Mouse (Mus musculus) heart, embryonic 14.5 days (tissue): ENCODE measurements around the gene Slc38a3. TPM values are rescaled to one million over a fixed set of nuclear protein-coding genes. Genes with fewer than 3 reads are reported as not detected.
A peak's percentile ranks its signal among the peaks of the same experiment; 100 is the strongest.

Experiments used
- ATAC-seq: fragments of 200-750 bp; cut with Nextera tagmentation; 2 replicates; pipeline ENCODE4 v1.8.0; 2017; ENCODE audit warnings: low read depth, moderate TSS enrichment; ENCODE audit not compliant: insufficient number of reproducible peaks, insufficient read depth, low FRiP score
- H3K27ac ChIP-seq, 2 experiments: fragments of 200-500 bp in 1 of 2; fragments of 300-500 bp in 1 of 2; sonication (generic) in 1 of 2; replicated peaks in 1 of 2; 2 replicates each; pipeline ENCODE4 v1.5.1; 2012 to 2014; ENCODE audit warnings: low read depth in 2 of 2, low read length in 2 of 2, control low read depth in 1 of 2, mild to moderate bottlenecking in 1 of 2, mixed read lengths in 1 of 2; ENCODE audit not compliant: control insufficient read depth in 1 of 2, insufficient read depth in 1 of 2
- H3K27me3 ChIP-seq: fragments of 300-500 bp; sonication (generic); 2 replicates; pipeline ENCODE4 v1.6.1; 2014; ENCODE audit warnings: mild to moderate bottlenecking, low read length, control low read depth; ENCODE audit not compliant: control insufficient read depth, insufficient read depth
- H3K36me3 ChIP-seq: fragments of 300-500 bp; sonication (generic); 2 replicates; pipeline ENCODE4 v1.6.1; 2014; ENCODE audit warnings: mild to moderate bottlenecking, control low read depth, low read length, mixed read lengths; ENCODE audit not compliant: control insufficient read depth, insufficient read depth
- H3K4me1 ChIP-seq, 2 experiments: fragments of 200-500 bp in 1 of 2; fragments of 300-500 bp in 1 of 2; sonication (generic) in 1 of 2; 2 replicates each; pipeline ENCODE4 v1.6.1; 2012 to 2014; ENCODE audit warnings: low read length in 2 of 2, control low read depth in 1 of 2, mixed read lengths in 1 of 2; ENCODE audit not compliant: control insufficient read depth in 2 of 2, insufficient read depth in 2 of 2
- H3K4me2 ChIP-seq: fragments of 300-500 bp; sonication (generic); 2 replicates; pipeline ENCODE4 v1.6.1; 2014; ENCODE audit warnings: mild to moderate bottlenecking, low read length
- H3K4me3 ChIP-seq, 2 experiments: fragments of 200-500 bp in 1 of 2; fragments of 300-500 bp in 1 of 2; sonication (generic) in 1 of 2; 2 replicates each; pipeline ENCODE4 v1.5.1; 2012 to 2014; ENCODE audit warnings: low read length in 2 of 2, mild to moderate bottlenecking in 2 of 2, control low read depth in 1 of 2, low read depth in 1 of 2, moderate library complexity in 1 of 2; ENCODE audit not compliant: control insufficient read depth in 1 of 2, insufficient read depth in 1 of 2
- H3K9ac ChIP-seq: fragments of 300-500 bp; sonication (generic); 2 replicates; pipeline ENCODE4 v1.6.1; 2014; ENCODE audit warnings: mild to moderate bottlenecking, low read length
- H3K9me3 ChIP-seq: fragments of 300-500 bp; sonication (generic); 2 replicates; pipeline ENCODE4 v1.6.1; 2016; ENCODE audit warnings: low read length, control low read depth; ENCODE audit not compliant: control insufficient read depth
- WGBS: fragments of 180-500 bp; shearing (Covaris S2); extraction: QIAGEN DNeasy Blood & Tissue Kit; methylation state at CpG from one replicate; pipeline ENCODE4 v1.1.7; 2014; 5-methylcytosine and 5-hydroxymethylcytosine counted together
- polyA plus RNA-seq: library from polyadenylated mRNA; unstranded; fragments of >200 nt; fragmentation: Nextera tagmentation; extraction: Ambion mirVana; gene quantifications from 2 replicates; pipeline ENCODE4 v1.2.1, GENCODE M21; 2014

Slc38a3 gene
- polyA plus RNA-seq, 1 experiment from 2014 or later: 2.7 TPM

DNA sequence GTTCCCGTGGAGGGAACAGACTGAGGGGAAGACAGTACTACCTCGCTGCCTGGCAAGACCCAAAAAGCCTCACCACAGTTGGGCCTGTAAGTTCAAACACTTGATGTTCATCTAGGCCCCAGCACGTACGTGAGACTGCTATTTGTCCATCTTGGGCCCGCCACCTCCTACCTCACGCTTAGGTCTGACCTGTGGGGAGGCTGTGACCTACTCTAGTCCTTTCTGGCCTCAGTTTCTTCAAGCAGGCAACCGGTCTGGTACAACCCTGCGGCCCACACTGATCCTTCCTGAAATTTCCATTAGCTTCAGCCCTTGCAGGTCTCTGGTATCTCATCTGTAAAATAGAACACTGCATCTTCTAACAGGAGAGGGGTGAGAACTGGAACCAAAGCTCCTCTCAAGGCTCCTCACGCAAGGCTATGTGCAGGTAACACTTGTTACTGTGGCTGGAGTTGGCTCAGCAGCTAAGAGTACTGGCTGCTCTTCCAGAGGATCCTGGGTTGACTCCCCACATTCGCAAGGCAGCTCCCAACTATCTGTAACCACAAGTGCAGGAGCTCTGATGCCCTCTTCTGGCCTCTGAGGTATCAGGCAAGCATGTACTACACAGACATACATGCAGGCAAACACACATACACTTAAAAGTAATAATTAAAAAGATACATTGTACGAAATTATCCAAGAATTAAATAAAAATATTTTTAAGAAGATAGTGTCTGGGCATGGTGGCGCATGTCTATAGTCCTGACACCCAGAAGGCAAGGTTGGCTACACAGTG, 43.8 kb downstream of the Slc38a3 start:
- peaks cover 64% of the 10 kb centered on the region for H3K36me3 ChIP-seq
- 88% methylated on average over 12 of the region's 12 CpGs for whole genome bisulfite sequencing
- no peaks in the 10 kb centered on the region for H3K9me3 ChIP-seq
- no peak overlapping the region; the same call in 1 of the 2 replicates for H3K4me2 ChIP-seq
- no peak for ATAC-seq
- peak overlapping the region; percentile 42; the same call in 1 of the 2 replicates for H3K9ac ChIP-seq
- H3K27ac ChIP-seq: peak overlapping the region in 1 of 2 experiments; percentile 56; a peak in 2 of 4 replicates
- H3K4me1 ChIP-seq: peaks cover 55 to 73% of the 10 kb centered on the region in 2 experiments
- no peaks in the 10 kb centered on the region for H3K27me3 ChIP-seq
- H3K4me3 ChIP-seq: no peak overlapping the region

DNA sequence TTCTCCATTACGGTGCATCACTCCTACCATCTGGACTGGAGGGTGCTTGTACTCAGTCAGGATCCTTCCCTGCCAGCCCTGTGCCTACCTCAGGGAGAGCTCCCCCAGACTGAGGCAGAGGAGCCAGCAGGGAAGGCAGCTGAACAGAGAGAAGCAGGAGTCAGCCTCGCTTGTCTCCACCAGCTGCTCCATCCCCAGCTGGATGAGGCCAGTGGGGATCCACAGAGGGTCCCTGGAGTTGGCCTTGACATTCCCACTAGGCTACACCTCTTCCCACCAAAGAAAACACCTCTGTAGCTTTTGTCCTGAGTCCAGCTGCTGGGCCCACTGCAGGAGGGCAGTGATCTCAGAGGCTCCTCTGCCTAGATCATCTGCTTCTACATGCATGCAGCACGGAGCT, 44.4 kb downstream of the Slc38a3 start:
- H3K36me3 ChIP-seq: peaks cover 70% of the 10 kb centered on the region
- peak overlapping the region; percentile 22 to 56; a peak in 3 of 4 replicates for H3K27ac ChIP-seq
- no peak overlapping the region for H3K4me3 ChIP-seq
- 88% methylated on average over 3 of the region's 3 CpGs for WGBS
- no peak for ATAC-seq
- H3K4me2 ChIP-seq: no peak overlapping the region
- H3K9me3 ChIP-seq: no peaks in the 10 kb centered on the region
- H3K4me1 ChIP-seq: peaks cover 55 to 73% of the 10 kb centered on the region in 2 experiments
- peak overlapping the region; percentile 42; the same call in 1 of the 2 replicates for H3K9ac ChIP-seq
- no peaks in the 10 kb centered on the region for H3K27me3 ChIP-seq

DNA sequence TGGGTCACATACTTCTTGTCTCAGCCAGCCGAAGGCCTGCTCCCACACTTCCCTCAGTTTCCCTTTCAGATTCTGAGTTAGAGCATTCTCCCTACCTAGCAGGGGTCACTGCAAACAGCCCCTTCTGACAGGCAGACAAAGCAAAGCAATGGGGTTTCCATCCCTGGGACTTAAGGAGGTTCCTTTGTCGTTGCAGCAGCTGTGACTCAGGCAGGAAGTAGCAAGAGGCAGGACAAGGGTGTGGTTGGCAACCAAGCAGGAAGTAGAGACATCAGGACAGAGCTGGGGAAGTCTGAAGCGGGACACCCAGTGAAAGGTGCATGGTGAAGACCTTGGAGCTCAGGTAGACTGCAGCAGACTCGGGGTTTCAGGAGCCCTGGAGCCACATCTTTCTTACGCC, 44.8 kb downstream of the Slc38a3 start:
- ATAC-seq: no peak
- Histone ChIP-seq H3K4me2 (no peak overlapping the region), H3K9ac (peak overlapping the region; percentile 42; the same call in 1 of the 2 replicates), H3K9me3 (no peaks in the 10 kb centered on the region), H3K4me1 (peaks cover 56 to 73% of the 10 kb centered on the region in 2 experiments), H3K36me3 (peaks cover 70% of the 10 kb centered on the region), H3K27ac (peak overlapping the region; percentile 42 to 56), H3K27me3 (no peaks in the 10 kb centered on the region), H3K4me3 (no peak overlapping the region)
- WGBS: 70% methylated on average over 5 of the region's 5 CpGs

DNA sequence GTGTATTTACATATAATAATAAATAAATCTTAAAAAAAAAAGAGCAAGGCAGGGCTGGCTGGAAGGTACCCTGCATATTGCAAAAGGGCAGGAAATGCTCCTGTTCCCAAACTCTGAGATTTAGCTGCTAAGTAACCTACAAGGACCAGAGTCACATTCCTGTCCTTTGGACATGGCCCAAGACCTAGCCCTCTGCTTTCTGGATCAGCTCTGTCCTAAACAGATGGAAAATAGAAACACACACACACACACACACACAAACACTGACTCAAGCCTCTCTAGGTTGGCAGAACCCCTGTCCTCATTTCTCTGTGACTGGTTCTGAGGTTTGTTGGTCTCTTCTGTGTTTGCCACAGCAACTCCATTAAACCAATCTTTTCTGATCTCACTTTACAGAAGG, 48.4 kb downstream of the Slc38a3 start:
- no peak for ATAC-seq
- no peaks in the 10 kb centered on the region for H3K9me3 ChIP-seq
- H3K4me1 ChIP-seq: peaks cover 39 to 58% of the 10 kb centered on the region in 2 experiments
- H3K4me3 ChIP-seq: no peak overlapping the region
- peak overlapping the region; percentile 26 to 94; a peak in 3 of 4 replicates for H3K27ac ChIP-seq
- no peak overlapping the region for H3K4me2 ChIP-seq
- peaks cover 85% of the 10 kb centered on the region for H3K36me3 ChIP-seq
- H3K27me3 ChIP-seq: no peaks in the 10 kb centered on the region
- 0 out of 2 replicates have a peak overlapping the region, but pooled peaks have one; percentile 12 for H3K9ac ChIP-seq

DNA sequence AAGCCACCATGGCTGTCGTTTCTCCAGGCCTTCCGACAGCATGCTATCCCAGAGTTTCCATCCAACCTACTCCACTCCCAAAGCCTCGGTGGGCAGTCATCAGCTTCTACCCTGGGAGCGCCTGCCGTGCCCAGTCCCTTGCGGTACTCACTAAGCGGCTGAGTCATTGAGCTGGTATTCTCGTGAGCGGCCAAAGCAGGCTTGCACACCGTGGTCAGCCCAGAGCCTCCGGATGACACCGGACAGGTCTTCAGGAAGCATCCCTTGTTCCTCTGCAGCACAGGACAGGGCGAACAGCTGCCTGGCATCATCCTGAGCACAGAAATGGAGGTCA, 49.8 kb downstream of the Slc38a3 start:
- Histone ChIP-seq H3K27ac (peak overlapping the region; percentile 94 to 97), H3K4me3 (no peak overlapping the region), H3K4me1 (peaks cover 36 to 61% of the 10 kb centered on the region in 2 experiments), H3K9me3 (no peaks in the 10 kb centered on the region), H3K36me3 (peaks cover 87% of the 10 kb centered on the region), H3K9ac (peak overlapping the region; percentile 53), H3K4me2 (peak overlapping the region; percentile 47), H3K27me3 (no peaks in the 10 kb centered on the region)
- ATAC-seq: no peak
- 15% methylated on average over 13 of the region's 13 CpGs for WGBS

DNA sequence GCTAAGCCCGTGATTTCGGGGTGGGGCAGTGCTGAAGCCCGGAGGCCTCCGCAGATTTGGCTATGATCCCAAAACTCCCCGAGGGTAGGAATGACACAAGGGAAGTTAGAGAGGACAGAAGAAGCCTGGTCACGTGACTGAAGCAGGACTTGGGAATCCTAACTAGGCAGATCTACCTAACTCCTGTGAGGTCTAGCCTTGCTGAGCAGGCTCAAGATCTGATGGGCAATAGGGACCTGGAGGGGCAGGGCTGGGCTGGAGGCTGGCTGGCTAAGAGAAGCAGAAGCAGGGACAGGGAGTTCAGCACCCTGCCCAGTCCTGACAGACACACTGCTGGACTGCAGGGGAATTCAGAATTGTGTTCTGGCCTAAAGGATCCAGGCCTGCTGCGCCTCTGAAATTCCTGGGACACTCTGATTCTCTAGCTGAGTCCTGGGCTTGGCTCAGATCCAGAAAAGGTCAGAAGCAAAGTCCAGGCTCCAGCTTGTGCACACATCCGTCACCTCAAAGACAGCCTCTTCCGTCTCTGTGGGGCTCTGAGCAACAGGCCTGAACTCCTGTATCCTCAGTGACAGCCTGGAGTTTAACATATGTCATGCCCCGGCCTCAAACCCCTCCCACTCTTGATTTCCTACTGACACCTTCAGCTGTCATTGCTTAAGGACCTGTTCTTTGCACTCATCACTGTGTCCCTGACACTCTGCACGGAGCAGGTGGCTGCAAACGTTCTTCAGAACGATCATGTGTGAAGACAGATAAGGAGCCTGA, 50.4 kb downstream of the Slc38a3 start:
- no peak overlapping the region for H3K4me3 ChIP-seq
- ATAC-seq: peak; percentile 82
- WGBS: 5% methylated on average over 13 of the region's 13 CpGs
- peak overlapping the region; percentile 4 for H3K4me2 ChIP-seq
- H3K36me3 ChIP-seq: peaks cover 87% of the 10 kb centered on the region
- no peaks in the 10 kb centered on the region for H3K9me3 ChIP-seq
- peaks cover 33 to 56% of the 10 kb centered on the region in 2 experiments for H3K4me1 ChIP-seq
- H3K27me3 ChIP-seq: no peaks in the 10 kb centered on the region
- H3K9ac ChIP-seq: peak overlapping the region; percentile 56
- peak overlapping the region; percentile 94 to 97 for H3K27ac ChIP-seq

DNA sequence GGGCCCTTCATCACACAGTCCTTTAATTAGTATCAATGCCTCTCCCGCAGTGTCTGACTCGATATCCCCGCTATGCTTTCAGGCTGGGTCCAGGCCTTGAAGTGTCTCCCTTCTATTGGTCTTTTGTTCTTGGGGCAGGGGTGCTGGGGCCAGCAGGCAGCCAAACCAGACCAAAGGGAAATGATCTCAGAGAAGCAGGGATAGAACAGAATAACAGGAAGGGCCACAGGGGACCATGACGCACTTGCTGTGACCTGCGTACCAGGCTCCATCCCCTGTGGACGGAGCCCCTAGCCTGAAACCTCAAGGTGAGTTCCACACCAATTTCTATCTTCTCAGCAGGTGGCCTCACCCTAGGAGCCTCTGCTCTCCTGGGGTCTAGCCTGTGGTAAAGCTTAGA, 51.2 kb downstream of the Slc38a3 start:
- no peak for ATAC-seq
- Histone ChIP-seq H3K4me1 (peaks cover 31 to 51% of the 10 kb centered on the region in 2 experiments), H3K27ac (peak overlapping the region; percentile 94 to 97), H3K4me3 (no peak overlapping the region), H3K9ac (peak overlapping the region; percentile 56), H3K36me3 (peaks cover 82% of the 10 kb centered on the region), H3K4me2 (peak overlapping the region; percentile 4), H3K27me3 (no peaks in the 10 kb centered on the region), H3K9me3 (no peaks in the 10 kb centered on the region)
- 62% methylated on average over 6 of the region's 6 CpGs for WGBS
